Mouse (Mus musculus) CH12.LX (cell line): ENCODE results near the gene Arhgef26. TPM values are rescaled to one million over a fixed set of nuclear protein-coding genes. Genes with fewer than 3 reads are reported as not detected.
A peak's percentile ranks its signal among the peaks of the same experiment; 100 is the strongest.

Experiments used
- DNase-seq: peaks from one replicate; pipeline ENCODE4 v3.0.0-alpha.2; 2013; ENCODE audit errors: extremely low read depth
- H3K27ac ChIP-seq: 2 replicates; pipeline ENCODE4 v1.5.1; 2012; ENCODE audit warnings: low read depth, mild to moderate bottlenecking, control low read depth, moderate library complexity; ENCODE audit not compliant: insufficient read depth
- H3K27me3 ChIP-seq: replicated peaks from 2 replicates; pipeline ENCODE3; 2012; ENCODE audit warnings: inconsistent platforms
- H3K36me3 ChIP-seq, 2 experiments: replicated peaks in 1 of 2; 2 replicates each; pipeline versions ENCODE3 to v1.6.1; 2012; ENCODE audit warnings: inconsistent platforms in 1 of 2, low read length in 1 of 2, mild to moderate bottlenecking in 1 of 2, mixed read lengths in 1 of 2, moderate library complexity in 1 of 2; ENCODE audit not compliant: control insufficient read depth in 1 of 2, insufficient read depth in 1 of 2
- H3K4me1 ChIP-seq, 2 experiments: 2 replicates each; pipeline ENCODE4 v1.6.1; 2012; ENCODE audit warnings: inconsistent platforms in 1 of 2, moderate library complexity in 1 of 2; ENCODE audit not compliant: insufficient read depth in 2 of 2, control insufficient read depth in 1 of 2
- H3K4me2 ChIP-seq: 2 replicates; pipeline ENCODE4 v1.6.1; 2012; ENCODE audit warnings: low read depth, mild to moderate bottlenecking, control low read depth; ENCODE audit not compliant: poor library complexity, insufficient read depth, severe bottlenecking
- H3K4me3 ChIP-seq, 3 experiments: fragments of 150-350 bp in 1 of 3; sonication (generic) in 1 of 3; replicated peaks in 1 of 3; 2 replicates each; pipeline versions ENCODE3 to v1.5.1; 2011 to 2012; ENCODE audit warnings: low read depth in 2 of 3, low read length in 2 of 3, mild to moderate bottlenecking in 2 of 3, moderate library complexity in 2 of 3, control low read depth in 1 of 3, improper control_type of control experiment in 1 of 3, inconsistent platforms in 1 of 3, mixed read lengths in 1 of 3; ENCODE audit not compliant: poor library complexity in 1 of 3
- H3K79me2 ChIP-seq: replicated peaks from 2 replicates; pipeline ENCODE4 v1.6.1; 2012; ENCODE audit warnings: mild to moderate bottlenecking, moderate library complexity; ENCODE audit not compliant: control insufficient read depth, poor library complexity, insufficient read depth, severe bottlenecking; ENCODE audit errors: extremely low read depth
- H3K9ac ChIP-seq: 2 replicates; pipeline ENCODE4 v1.6.1; 2012; ENCODE audit warnings: low read depth, mild to moderate bottlenecking, control low read depth, moderate library complexity; ENCODE audit not compliant: insufficient read depth
- H3K9me3 ChIP-seq: replicated peaks from 2 replicates; pipeline ENCODE3; 2012; ENCODE audit warnings: low read length, inconsistent platforms, mixed read lengths
- BHLHE40 ChIP-seq: IDR thresholded peaks from 2 replicates; pipeline ENCODE4 v1.6.1; 2011; ENCODE audit warnings: mild to moderate bottlenecking, low read depth, low read length, improper control_type of control experiment
- CHD1 ChIP-seq: IDR thresholded peaks from 2 replicates; pipeline ENCODE4 v1.6.1; 2012; ENCODE audit warnings: low read depth, low read length, improper control_type of control experiment, inconsistent platforms
- CHD2 ChIP-seq: IDR thresholded peaks from 2 replicates; pipeline ENCODE4 v1.6.1; 2011; ENCODE audit warnings: low read length, improper control_type of control experiment
- CTCF ChIP-seq, 2 experiments: IDR thresholded peaks in 1 of 2; conservative IDR thresholded peaks in 1 of 2; 2 replicates each; pipeline ENCODE4 v1.5.1; 2011 to 2012; ENCODE audit warnings: low read depth in 2 of 2, low read length in 2 of 2, improper control_type of control experiment in 1 of 2, inconsistent platforms in 1 of 2, mild to moderate bottlenecking in 1 of 2, moderate library complexity in 1 of 2
- E2F4 ChIP-seq: IDR thresholded peaks from 2 replicates; pipeline ENCODE4 v1.6.1; 2011; ENCODE audit warnings: low read depth, low read length, improper control_type of control experiment; ENCODE audit not compliant: insufficient replicate concordance
- ELF1 ChIP-seq: IDR thresholded peaks from 2 replicates; pipeline ENCODE4 v1.6.1; 2014; ENCODE audit warnings: low read depth, mild to moderate bottlenecking, inconsistent platforms, low read length, improper control_type of control experiment
- EP300 ChIP-seq: IDR thresholded peaks from 2 replicates; pipeline ENCODE4 v1.6.1; 2011; ENCODE audit warnings: low read length, improper control_type of control experiment
- GABPA ChIP-seq: IDR thresholded peaks from 2 replicates; pipeline ENCODE4 v1.6.1; 2012; ENCODE audit warnings: low read depth, low read length, improper control_type of control experiment, inconsistent platforms; ENCODE audit not compliant: insufficient replicate concordance
- HCFC1 ChIP-seq: IDR thresholded peaks from 2 replicates; pipeline ENCODE4 v1.6.1; 2012; ENCODE audit warnings: low read depth, mild to moderate bottlenecking, inconsistent platforms, low read length, improper control_type of control experiment
- IRF4 ChIP-seq: IDR thresholded peaks from 2 replicates; pipeline ENCODE4 v1.6.1; 2014; ENCODE audit warnings: low read depth, mild to moderate bottlenecking, inconsistent platforms, low read length, improper control_type of control experiment
- JUN ChIP-seq: IDR thresholded peaks from 2 replicates; pipeline ENCODE4 v1.6.1; 2011; ENCODE audit warnings: low read depth, mild to moderate bottlenecking, low read length, improper control_type of control experiment, moderate library complexity; ENCODE audit not compliant: insufficient read depth
- JUND ChIP-seq: conservative IDR thresholded peaks from 2 replicates; pipeline ENCODE4 v1.6.1; 2011; ENCODE audit warnings: low read depth, low read length, improper control_type of control experiment
- KAT2A ChIP-seq: IDR thresholded peaks from 2 replicates; pipeline ENCODE4 v1.6.1; 2012; ENCODE audit warnings: low read length, improper control_type of control experiment, inconsistent platforms; ENCODE audit not compliant: insufficient replicate concordance
- MAFK ChIP-seq: IDR thresholded peaks from 2 replicates; pipeline ENCODE4 v1.6.1; 2011; ENCODE audit warnings: low read length, improper control_type of control experiment; ENCODE audit not compliant: insufficient replicate concordance
- MAZ ChIP-seq: IDR thresholded peaks from 2 replicates; pipeline ENCODE4 v1.6.1; 2012; ENCODE audit warnings: low read depth, mild to moderate bottlenecking, inconsistent platforms, low read length, improper control_type of control experiment, moderate library complexity
- MEF2A ChIP-seq: IDR thresholded peaks from 2 replicates; pipeline ENCODE4 v1.6.1; 2014; ENCODE audit warnings: low read depth, mild to moderate bottlenecking, inconsistent platforms, low read length, improper control_type of control experiment, borderline replicate concordance
- MXI1 ChIP-seq: IDR thresholded peaks from 2 replicates; pipeline ENCODE4 v1.6.1; 2011; ENCODE audit warnings: mild to moderate bottlenecking, low read depth, low read length, improper control_type of control experiment
- MYC ChIP-seq: IDR thresholded peaks from 2 replicates; pipeline ENCODE4 v1.6.1; 2011; ENCODE audit warnings: low read depth, mild to moderate bottlenecking, improper control_type of control experiment, low read length
- NELFE ChIP-seq: IDR thresholded peaks from 2 replicates; pipeline ENCODE4 v1.6.1; 2011; ENCODE audit warnings: low read depth, low read length, improper control_type of control experiment
- NRF1 ChIP-seq: IDR thresholded peaks from 2 replicates; pipeline ENCODE4 v1.6.1; 2014; ENCODE audit warnings: low read depth, mild to moderate bottlenecking, inconsistent platforms, low read length, improper control_type of control experiment, moderate library complexity
- PAX5 ChIP-seq: IDR thresholded peaks from 2 replicates; pipeline ENCODE4 v1.6.1; 2012; ENCODE audit warnings: low read length, inconsistent platforms, mixed read lengths
- POLR2A ChIP-seq: IDR thresholded peaks from 2 replicates; pipeline ENCODE4 v1.6.1; 2011; ENCODE audit warnings: low read depth, mild to moderate bottlenecking, improper control_type of control experiment, low read length
- POLR2AphosphoS2 ChIP-seq: IDR thresholded peaks from 2 replicates; pipeline ENCODE4 v1.6.1; 2011; ENCODE audit warnings: low read depth, low read length, improper control_type of control experiment
- RAD21 ChIP-seq: IDR thresholded peaks from 2 replicates; pipeline ENCODE4 v1.6.1; 2011; ENCODE audit warnings: low read depth, mild to moderate bottlenecking, low read length, improper control_type of control experiment, moderate library complexity
- SIN3A ChIP-seq: IDR thresholded peaks from 2 replicates; pipeline ENCODE4 v1.6.1; 2012; ENCODE audit warnings: low read length, improper control_type of control experiment, inconsistent platforms
- TBP ChIP-seq: conservative IDR thresholded peaks from 2 replicates; pipeline ENCODE4 v1.6.1; 2011; ENCODE audit warnings: low read depth, low read length, improper control_type of control experiment
- TCF12 ChIP-seq: IDR thresholded peaks from 2 replicates; pipeline ENCODE4 v1.6.1; 2014; ENCODE audit warnings: low read depth, mild to moderate bottlenecking, inconsistent platforms, low read length, improper control_type of control experiment
- UBTF ChIP-seq: IDR thresholded peaks from 2 replicates; pipeline ENCODE4 v1.6.1; 2012; ENCODE audit warnings: low read depth, mild to moderate bottlenecking, inconsistent platforms, low read length, improper control_type of control experiment, moderate library complexity
- USF1 ChIP-seq: IDR thresholded peaks from 2 replicates; pipeline ENCODE4 v1.6.1; 2014; ENCODE audit warnings: low read depth, mild to moderate bottlenecking, inconsistent platforms, low read length, improper control_type of control experiment
- USF2 ChIP-seq: conservative IDR thresholded peaks from 2 replicates; pipeline ENCODE4 v1.6.1; 2011; ENCODE audit warnings: low read depth, low read length, improper control_type of control experiment
- ZKSCAN1 ChIP-seq: IDR thresholded peaks from 2 replicates; pipeline ENCODE4 v1.6.1; 2012; ENCODE audit warnings: low read depth, inconsistent platforms, low read length, improper control_type of control experiment, borderline replicate concordance
- ZMIZ1 ChIP-seq: IDR thresholded peaks from 2 replicates; pipeline ENCODE4 v1.6.1; 2012; ENCODE audit warnings: low read depth, mild to moderate bottlenecking, inconsistent platforms, low read length, improper control_type of control experiment
- ZNF384 ChIP-seq: IDR thresholded peaks from 2 replicates; pipeline ENCODE4 v1.6.1; 2012; ENCODE audit warnings: low read depth, low read length, improper control_type of control experiment, inconsistent platforms
- dilution Hi-C: fragments of 300-500 bp; cut with MboI; formaldehyde crosslinking; loops from 2 replicates; pipeline ENCODE4 v1.14.3; 2020; ENCODE audit warnings: low sequenced_read_pairs; ENCODE audit not compliant: extremely low pct_unique_long_range_greater_than_20kb, extremely low pct_ligation_motif_present
- in situ Hi-C: fragments of 300-500 bp; cut with MboI; formaldehyde crosslinking; loops from 3 replicates; pipeline ENCODE4 v1.14.3; 2019; ENCODE audit warnings: low sequenced_read_pairs, low pct_ligation_motif_present, low pct_unique_long_range_greater_than_20kb, mixed read lengths
- polyA plus RNA-seq: library from polyadenylated mRNA; unstranded; fragments of >175 nt; gene quantifications from 2 replicates; pipeline ENCODE4 v1.2.1, GENCODE M21; 2012; ENCODE audit warnings: low read depth; ENCODE audit not compliant: insufficient read length
- total RNA-seq, 2 experiments: library from RNA; depleted of rRNA; stranded (reverse); fragments of 300-350 nt in 1 of 2; fragments of >200 nt in 1 of 2; gene quantifications; 2 replicates each; pipeline ENCODE4 v1.2.3; 2012 to 2014

Arhgef26 gene
- total and polyA plus RNA-seq, 3 experiments: under 0.01 to 0.11 TPM; not detected in 1

GRCm38 (mm10) chr3:62506488-62507205, 168.5 kb downstream of the Arhgef26 start, which contains the start of gene Dhx36:
TSS of gene Dhx36 (minus strand) at chr3:62507004.
- DNase-seq: peak; percentile 95
- Histone ChIP-seq H3K27ac (peak within 1 kb of the TSS; percentile 34; the same call in 1 of the 2 replicates), H3K4me2 (peak within 1 kb of the TSS; percentile 98), H3K36me3 (peaks cover 0 to 7% of the 10 kb centered on the region in 2 experiments), H3K4me3 (peak within 1 kb of the TSS; percentile 82 to 100 (median 86)), H3K79me2 (peaks cover 20% of the 10 kb centered on the region), H3K27me3 (no peaks in the 10 kb centered on the region), H3K9ac (peak within 1 kb of the TSS; percentile 72), H3K4me1 (peaks cover 0 to 6% of the 10 kb centered on the region in 2 experiments; a peak in 1 of 4 replicates), H3K9me3 (no peaks in the 10 kb centered on the region)
- dilution Hi-C loops: no loop called here
- in situ Hi-C loops: no loop called here
- TF ChIP-seq CHD1 (no peak), MEF2A (peak; percentile 53), NELFE (peak; percentile 84; the same call in 1 of the 2 replicates), USF2 (no peak), GABPA (no peak; the same call in 1 of the 2 replicates), TBP (peak; percentile 51; the same call in 1 of the 2 replicates), ZKSCAN1 (no peak), JUND (no peak), ELF1 (peak; percentile 91), UBTF (no peak), MAZ (no peak), HCFC1 (peak; percentile 86), BHLHE40 (no peak), POLR2A (peak; percentile 83), CHD2 (peak; percentile 46; the same call in 1 of the 2 replicates), SIN3A (peak; percentile 86), IRF4 (peak; percentile 44; the same call in 1 of the 2 replicates), USF1 (no peak), MYC (peak; percentile 49; the same call in 1 of the 2 replicates), RAD21 (no peak), PAX5 (no peak), KAT2A (peak; percentile 81; the same call in 1 of the 2 replicates), MXI1 (peak; percentile 68), JUN (peak; percentile 28; the same call in 1 of the 2 replicates), EP300 (no peak), ZMIZ1 (no peak), TCF12 (peak; percentile 85), MAFK (no peak), ZNF384 (no peak), CTCF (conservative IDR thresholded peaks at IDR 0.05 in 1 of 2, IDR thresholded peaks at IDR 0.05 in 1 of 2; ENCODE audit: low read depth in 2 of 2, low read length in 2 of 2) (no peak), POLR2AphosphoS2 (peak; percentile 57; the same call in 1 of the 2 replicates), NRF1 (peak; percentile 34; the same call in 1 of the 2 replicates), E2F4 (peak; percentile 92)
- TF ChIP-seq, all 38 proteins: peak for 17
